Mouse (Mus musculus) megakaryocyte, embryonic 14.5 days (primary cell): ENCODE results near the gene Sbk3.

ENCODE experiments used
- FLI1 ChIP-seq: IDR thresholded peaks from 2 replicates; pipeline ENCODE4 v1.6.1; 2012; ENCODE audit warnings: low read length, inconsistent platforms, mixed read lengths
- GATA1 ChIP-seq: IDR thresholded peaks from 3 replicates; pipeline ENCODE4 v1.6.1; 2012; ENCODE audit warnings: mixed read lengths, low read length, inconsistent platforms, borderline replicate concordance

GRCm38 (mm10) chr7:4947855-4948254 is 23.1 kb downstream of the Sbk3 start:
- TF ChIP-seq GATA1: no peak
- TF ChIP-seq FLI1: no peak
